Mouse (Mus musculus): ENCODE data around the gene Orai3. TPM values are rescaled to one million over a fixed set of nuclear protein-coding genes. Genes with fewer than 3 reads are reported as not detected.

Gene Orai3
- 18.3 and 21.9 TPM in 2 replicates for polyA plus RNA-seq (2021; fragmentation: Nextera tagmentation)
- long read RNA-seq, experiment 1, transcript Orai3-201 (2 exons, 1,996 nt), result major isoform, 110 of 115 reads
- long read RNA-seq, experiment 1, partial matches to known transcripts, result 3 of 115 reads
- long read RNA-seq, experiment 1, other reads (novel, unspliced or antisense), result 2 of 115 reads
- long read RNA-seq, experiment 2, transcript Orai3-201 (2 exons, 1,996 nt), result major isoform, 26 of 30 reads
- long read RNA-seq, experiment 2, partial matches to known transcripts, result 0 of 30 reads
- long read RNA-seq, experiment 2, other reads (novel, unspliced or antisense), result 4 of 30 reads

GRCm38 (mm10) chr7:127769651-127770038 lies at the start of gene Orai3:
Gene Orai3 (plus strand): TSS chr7:127769815.

GRCm38 (mm10) chr7:127732066-127732465 lies 37.5 kb upstream of the Orai3 start, which contains the start of gene Ctf2:
Gene Ctf2 (minus strand): TSS chr7:127732166.

DNA sequence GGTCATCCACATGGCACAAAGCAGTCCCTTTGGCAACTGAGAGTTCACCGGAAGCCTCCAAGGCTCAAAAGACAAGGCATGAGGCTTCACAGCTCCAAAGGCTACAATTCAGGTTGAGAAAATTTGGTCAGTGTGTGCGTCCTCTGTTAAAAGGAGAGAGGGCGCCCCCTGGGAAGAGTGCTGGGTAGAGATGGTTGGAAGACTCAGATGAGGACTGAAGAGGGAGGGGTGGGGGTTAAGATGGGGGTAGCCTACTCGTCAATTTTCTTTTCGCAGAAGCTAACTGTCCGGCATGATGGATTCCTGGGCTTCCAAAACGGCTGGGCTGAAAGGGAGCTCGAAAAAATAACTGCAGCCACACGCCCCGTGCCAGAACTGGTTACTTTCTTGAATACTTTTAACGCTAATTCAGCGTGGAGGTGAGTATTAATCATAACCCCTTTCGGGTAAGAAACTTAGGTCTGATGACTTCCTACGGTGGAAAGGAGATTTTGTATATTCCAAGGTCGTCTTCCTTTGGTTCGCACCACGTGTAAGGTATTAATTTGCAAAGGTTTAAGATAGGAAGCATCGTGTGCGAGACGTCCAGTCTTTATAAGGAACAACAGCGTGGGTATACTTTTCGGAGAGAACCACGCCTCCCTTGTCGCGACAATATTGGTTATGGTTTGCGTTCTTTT lies 25.1 kb upstream of the Orai3 start, which contains the start of gene Fbxl19:
Fbxl19 (plus strand) TSS at position 178 of the 680 bp plus-strand sequence.

GRCm38 (mm10) chr7:127776426-127776825 lies 6.8 kb downstream of the Orai3 start, which contains the start of gene Setd1a:
Gene Setd1a (plus strand): TSS chr7:127776670.

GRCm38 (mm10) chr7:127785308-127785707 lies 15.7 kb downstream of the Orai3 start, which contains the start of gene Gm49388:
Gene Gm49388 (plus strand): TSS chr7:127785608.

DNA sequence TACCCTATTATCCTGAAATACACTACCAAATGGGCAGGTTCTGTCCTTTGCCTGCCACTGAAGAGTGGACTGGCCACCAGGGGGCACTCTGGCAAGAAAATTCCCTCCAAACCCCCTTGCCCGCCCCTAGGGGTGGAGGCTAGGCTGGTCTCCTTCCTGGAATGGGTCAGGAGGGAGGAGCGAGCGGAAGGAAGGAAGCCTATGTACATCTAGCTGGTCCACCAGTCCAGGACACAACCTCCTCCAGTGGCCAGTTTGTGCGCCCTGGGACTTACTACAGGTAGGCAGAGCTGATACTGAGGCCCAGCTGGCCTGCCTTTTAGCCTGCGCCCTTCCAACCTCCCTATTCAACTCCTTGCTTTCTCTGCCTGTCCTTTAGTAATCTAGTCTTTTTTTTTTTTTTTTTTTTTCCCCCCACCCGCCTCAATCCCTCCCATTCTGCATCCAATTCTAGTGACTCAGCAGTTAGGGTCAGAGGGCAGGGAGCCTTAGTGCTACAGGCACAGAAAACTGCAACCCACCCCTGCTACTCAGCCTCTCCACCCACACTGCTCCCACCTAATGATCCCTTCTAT lies 30.9 kb downstream of the Orai3 start, which contains the start of gene Hsd3b7:
Hsd3b7 (plus strand) TSS at position 170 of the 575 bp plus-strand sequence.

DNA sequence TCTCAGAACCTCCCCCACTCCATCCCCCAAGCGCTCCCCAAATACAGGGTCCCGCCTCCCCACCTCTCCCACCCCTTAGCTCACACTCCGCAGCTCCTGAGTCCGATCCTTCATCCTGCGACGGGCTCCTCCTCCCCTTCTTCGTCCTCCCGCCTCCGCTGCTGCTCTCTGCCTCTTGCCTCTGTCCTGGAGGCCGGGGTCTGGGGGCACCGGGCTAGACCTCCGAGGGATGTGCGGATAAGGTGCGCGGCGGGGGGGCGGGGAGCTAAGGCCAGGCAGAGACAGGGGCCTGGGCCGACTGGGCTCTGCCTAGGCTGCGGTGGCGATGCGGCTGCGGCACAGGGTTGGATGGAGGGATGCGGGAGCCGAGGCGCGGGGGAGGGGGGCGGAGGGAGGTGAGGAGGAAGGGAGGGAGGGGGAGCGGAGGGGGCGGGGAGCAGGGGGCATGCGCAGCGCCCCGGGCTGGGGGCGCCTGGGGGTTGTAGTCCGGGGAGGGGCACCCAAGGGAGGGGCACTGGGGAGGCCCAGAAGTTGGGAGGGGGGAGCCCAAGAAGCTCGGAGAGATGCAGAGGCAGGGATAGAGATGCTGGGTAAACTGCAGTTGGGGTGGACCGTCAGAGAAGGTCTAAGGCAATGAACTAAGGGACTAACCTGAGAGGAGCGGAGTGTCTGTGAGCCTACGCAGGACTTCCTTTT lies 54.7 kb downstream of the Orai3 start, which contains the start of the genes Stx4a and Stx1b:
Stx4a (plus strand) TSS at position 119 of the 696 bp plus-strand sequence.
Stx1b (minus strand) TSS at position 374 of the 696 bp plus-strand sequence.

Other genes with a start within 250 kb of the Orai3 start
- gene Tmem265, start 208.4 kb upstream of the Orai3 start, polyA plus RNA-seq (2021; fragmentation: Nextera tagmentation), result not detected in 2 replicates
- gene Phkg2, start 196.5 kb upstream of the Orai3 start, polyA plus RNA-seq (2021; fragmentation: Nextera tagmentation), result 19.9 and 24.9 TPM in 2 replicates
- gene Ccdc189, start 181.2 kb upstream of the Orai3 start, polyA plus RNA-seq (2021; fragmentation: Nextera tagmentation), result 11.4 and 13.3 TPM in 2 replicates
- gene Rnf40, start 181.0 kb upstream of the Orai3 start, polyA plus RNA-seq (2021; fragmentation: Nextera tagmentation), result 9.2 and 12.6 TPM in 2 replicates
- 1.4 and 2.9 TPM in 2 replicates for gene Zfp629, start 154.0 kb upstream of the Orai3 start, polyA plus RNA-seq (2021; fragmentation: Nextera tagmentation)
- 3.8 and 12.7 TPM in 2 replicates for gene Bcl7c, start 60.9 kb upstream of the Orai3 start, polyA plus RNA-seq (2021; fragmentation: Nextera tagmentation)
- gene Ctf1, start 57.1 kb upstream of the Orai3 start, polyA plus RNA-seq (2021; fragmentation: Nextera tagmentation), result 0.44 and 3.5 TPM in 2 replicates
- 0.06 TPM in 1 of 2 replicates, not detected in the other for gene Ctf2, start 37.6 kb upstream of the Orai3 start, polyA plus RNA-seq (2021; fragmentation: Nextera tagmentation)
- 0.92 and 1.6 TPM in 2 replicates for gene Fbxl19, start 25.3 kb upstream of the Orai3 start, polyA plus RNA-seq (2021; fragmentation: Nextera tagmentation)
- 5.7 and 26.7 TPM in 2 replicates for gene Setd1a, start 6.9 kb downstream of the Orai3 start, polyA plus RNA-seq (2021; fragmentation: Nextera tagmentation)
- not detected in 2 replicates for gene Gm49388, start 15.8 kb downstream of the Orai3 start, polyA plus RNA-seq (2021; fragmentation: Nextera tagmentation)
- gene Hsd3b7, start 30.8 kb downstream of the Orai3 start, polyA plus RNA-seq (2021; fragmentation: Nextera tagmentation), result 5.9 and 9.1 TPM in 2 replicates
- gene Stx4a, start 54.5 kb downstream of the Orai3 start, polyA plus RNA-seq (2021; fragmentation: Nextera tagmentation), result 12.9 and 16.7 TPM in 2 replicates
- gene Stx1b, start 54.7 kb downstream of the Orai3 start, polyA plus RNA-seq (2021; fragmentation: Nextera tagmentation), result 37.7 and 70.1 TPM in 2 replicates
- 4.4 and 5.4 TPM in 2 replicates for gene Zfp646, start 106.4 kb downstream of the Orai3 start, polyA plus RNA-seq (2021; fragmentation: Nextera tagmentation)
- gene Zfp668, start 107.0 kb downstream of the Orai3 start, polyA plus RNA-seq (2021; fragmentation: Nextera tagmentation), result 9.6 and 10.1 TPM in 2 replicates
- 0.63 and 0.69 TPM in 2 replicates for gene Prss53, start 121.2 kb downstream of the Orai3 start, polyA plus RNA-seq (2021; fragmentation: Nextera tagmentation)
- 0.19 TPM in 1 of 2 replicates, not detected in the other for gene Gm21974, start 125.6 kb downstream of the Orai3 start, polyA plus RNA-seq (2021; fragmentation: Nextera tagmentation)
- gene Vkorc1, start 125.8 kb downstream of the Orai3 start, polyA plus RNA-seq (2021; fragmentation: Nextera tagmentation), result 88.5 and 90.1 TPM in 2 replicates
- 46.2 and 65.9 TPM in 2 replicates for gene Bckdk, start 134.3 kb downstream of the Orai3 start, polyA plus RNA-seq (2021; fragmentation: Nextera tagmentation)
- 15.4 and 18.4 TPM in 2 replicates for gene Kat8, start 142.7 kb downstream of the Orai3 start, polyA plus RNA-seq (2021; fragmentation: Nextera tagmentation)
- gene Prss8, start 160.3 kb downstream of the Orai3 start, polyA plus RNA-seq (2021; fragmentation: Nextera tagmentation), result 0.06 TPM in 1 of 2 replicates, not detected in the other
- 15.3 and 15.8 TPM in 2 replicates for gene Prss36, start 176.9 kb downstream of the Orai3 start, polyA plus RNA-seq (2021; fragmentation: Nextera tagmentation)
- gene Fus, start 197.6 kb downstream of the Orai3 start, polyA plus RNA-seq (2021; fragmentation: Nextera tagmentation), result 10.8 and 13.0 TPM in 2 replicates
- 15.8 and 26.1 TPM in 2 replicates for gene Pycard, start 224.1 kb downstream of the Orai3 start, polyA plus RNA-seq (2021; fragmentation: Nextera tagmentation)
- not detected in 2 replicates for gene Trim72, start 234.1 kb downstream of the Orai3 start, polyA plus RNA-seq (2021; fragmentation: Nextera tagmentation)